Mouse (Mus musculus) forebrain, embryonic 16.5 days (tissue): Measurements from ENCODE around the gene Col25a1. TPM values are rescaled to one million over a fixed set of nuclear protein-coding genes. Genes with fewer than 3 reads are reported as not detected.

Source experiments
- ATAC-seq: fragments of 200-750 bp; cut with Nextera tagmentation; 2 replicates; pipeline ENCODE4 v1.8.0; 2017; ENCODE audit warnings: mild to moderate bottlenecking, moderate library complexity
- H3K27ac ChIP-seq: fragments of 300-500 bp; sonication (generic); 2 replicates; pipeline ENCODE4 v1.5.1; 2014; ENCODE audit warnings: low read length, control low read depth
- H3K27me3 ChIP-seq: fragments of 300-500 bp; sonication (generic); replicated peaks from 2 replicates; pipeline ENCODE4 v1.6.1; 2014; ENCODE audit warnings: low read length; ENCODE audit not compliant: control insufficient read depth, insufficient read depth
- H3K36me3 ChIP-seq: fragments of 300-500 bp; sonication (generic); 2 replicates; pipeline ENCODE4 v1.6.1; 2014; ENCODE audit not compliant: control insufficient read depth, insufficient read depth
- H3K4me1 ChIP-seq: fragments of 300-500 bp; sonication (generic); replicated peaks from 2 replicates; pipeline ENCODE4 v1.6.1; 2014; ENCODE audit warnings: low read length; ENCODE audit not compliant: control insufficient read depth, insufficient read depth
- H3K4me2 ChIP-seq: fragments of 300-500 bp; sonication (generic); 2 replicates; pipeline ENCODE4 v1.6.1; 2014; ENCODE audit warnings: mild to moderate bottlenecking, low read length, control low read depth
- H3K4me3 ChIP-seq: fragments of 300-500 bp; sonication (generic); replicated peaks from 2 replicates; pipeline ENCODE4 v1.5.1; 2014; ENCODE audit warnings: mild to moderate bottlenecking, low read length, control low read depth
- H3K9ac ChIP-seq: fragments of 300-500 bp; sonication (generic); replicated peaks from 2 replicates; pipeline ENCODE4 v1.6.1; 2014; ENCODE audit warnings: low read depth, low read length, control low read depth
- H3K9me3 ChIP-seq: fragments of 300-500 bp; sonication (generic); 2 replicates; pipeline ENCODE4 v1.6.1; 2016; ENCODE audit warnings: low read length; ENCODE audit not compliant: control insufficient read depth
- WGBS: fragments of 180-500 bp; shearing (Covaris S2); extraction: QIAGEN DNeasy Blood & Tissue Kit; methylation state at CpG from one replicate; pipeline ENCODE4 v1.1.7; 2014; 5-methylcytosine and 5-hydroxymethylcytosine counted together
- polyA plus RNA-seq: library from polyadenylated mRNA; unstranded; fragments of >200 nt; fragmentation: Nextera tagmentation; extraction: Ambion mirVana; gene quantifications from 2 replicates; pipeline ENCODE4 v1.2.1, GENCODE M21; 2015

Gene Col25a1
- polyA plus RNA-seq, 1 experiment from 2014 or later: 6.3 TPM

DNA sequence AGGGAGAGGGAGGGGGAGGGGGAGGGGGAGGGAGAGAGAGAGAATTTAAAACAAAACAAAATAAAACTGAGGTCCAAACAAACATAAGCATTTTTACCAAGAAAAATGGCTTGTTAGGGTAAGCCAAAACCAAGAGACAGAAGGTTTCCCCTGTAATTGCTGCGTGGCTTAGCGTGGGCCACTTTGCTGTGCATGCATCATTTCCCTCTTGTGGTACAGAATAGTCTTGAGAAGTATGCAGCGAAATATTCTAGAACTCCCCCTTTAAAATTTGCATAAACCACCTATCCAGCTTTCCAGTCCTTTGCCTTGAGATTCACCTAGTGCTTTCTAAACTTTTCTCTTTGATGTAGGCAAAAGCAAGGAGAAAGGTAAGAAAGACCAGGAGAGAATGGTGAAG is 21.8 kb downstream of the Col25a1 start:
- no peak overlapping the region for H3K4me2 ChIP-seq
- 91% methylated on average over 3 of the region's 3 CpGs for WGBS
- no peaks in the 10 kb centered on the region for H3K9me3 ChIP-seq
- H3K27ac ChIP-seq: no peak overlapping the region
- H3K4me1 ChIP-seq: no peaks in the 10 kb centered on the region
- ATAC-seq: no peak
- no peaks in the 10 kb centered on the region for H3K36me3 ChIP-seq
- no peak overlapping the region for H3K4me3 ChIP-seq
- H3K9ac ChIP-seq: no peak overlapping the region
- no peaks in the 10 kb centered on the region for H3K27me3 ChIP-seq

DNA sequence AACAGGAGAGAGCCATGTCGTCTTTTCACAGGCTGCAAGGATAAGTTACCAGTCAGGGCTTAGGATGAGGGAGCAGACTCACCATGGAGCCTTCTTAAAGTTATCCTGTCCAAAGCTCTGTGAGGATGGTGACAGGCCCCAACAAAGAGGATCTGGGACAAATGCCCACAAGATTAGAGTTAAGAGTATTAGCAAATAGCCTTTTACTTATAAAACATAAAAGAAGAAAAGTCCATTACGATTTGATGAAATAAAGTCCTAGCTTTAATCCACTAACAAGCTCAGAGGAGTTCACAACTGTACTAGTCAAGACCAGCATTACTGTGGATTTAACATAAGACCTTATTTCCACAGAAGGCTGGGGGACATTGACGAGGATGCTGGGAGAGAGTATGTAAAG is 26.2 kb downstream of the Col25a1 start:
- Histone ChIP-seq H3K4me3 (no peak overlapping the region), H3K4me1 (peaks cover 4% of the 10 kb centered on the region), H3K9ac (no peak overlapping the region), H3K4me2 (no peak overlapping the region), H3K36me3 (no peaks in the 10 kb centered on the region), H3K27me3 (no peaks in the 10 kb centered on the region), H3K9me3 (no peaks in the 10 kb centered on the region), H3K27ac (no peak overlapping the region)
- ATAC-seq: no peak
- WGBS: 35% methylated on average over 3 of the region's 3 CpGs

DNA sequence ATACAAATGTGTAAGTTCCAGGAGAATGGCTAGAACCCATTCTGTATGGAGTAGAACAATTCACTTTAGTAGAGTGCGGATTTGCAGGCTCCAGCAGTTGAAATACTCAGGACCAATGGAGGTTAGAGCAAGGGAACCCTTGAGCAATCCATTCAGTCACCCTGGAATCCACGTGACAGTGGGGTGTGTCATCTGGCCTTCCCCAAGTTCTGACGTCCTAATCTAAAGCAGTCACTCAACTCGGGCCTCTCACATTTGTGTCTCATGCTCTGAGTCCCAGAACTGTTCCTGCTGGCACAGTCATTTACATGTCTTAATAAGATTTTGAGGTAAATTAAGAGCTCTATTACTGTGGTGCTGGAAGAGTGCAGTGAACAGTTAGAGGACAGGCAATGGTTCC is 28.6 kb downstream of the Col25a1 start:
- ATAC-seq: no peak
- H3K4me3 ChIP-seq: no peak overlapping the region
- H3K36me3 ChIP-seq: no peaks in the 10 kb centered on the region
- no peaks in the 10 kb centered on the region for H3K9me3 ChIP-seq
- H3K27me3 ChIP-seq: no peaks in the 10 kb centered on the region
- peaks cover 4% of the 10 kb centered on the region for H3K4me1 ChIP-seq
- H3K9ac ChIP-seq: no peak overlapping the region
- WGBS: 74% methylated on average over 4 of the region's 4 CpGs
- no peak overlapping the region for H3K4me2 ChIP-seq
- H3K27ac ChIP-seq: no peak overlapping the region

DNA sequence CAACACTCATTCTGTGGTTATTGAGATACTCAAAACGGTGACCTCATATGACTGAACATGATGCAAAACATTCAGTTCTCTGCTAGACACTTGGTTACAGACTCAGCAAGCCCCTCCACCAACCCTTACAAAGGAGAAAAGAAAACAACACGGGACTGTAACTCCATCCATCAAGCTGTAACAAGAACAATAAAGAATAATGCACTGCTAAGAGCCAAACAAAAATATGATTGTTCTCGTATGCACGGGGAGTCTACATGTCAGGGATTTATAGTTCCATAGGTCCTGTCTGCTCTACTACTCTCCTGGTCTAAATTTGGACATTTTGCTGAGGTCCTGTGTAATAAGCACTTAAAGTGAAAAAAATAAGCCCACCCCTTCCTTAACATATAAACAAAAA is 29.6 kb downstream of the Col25a1 start:
- Histone ChIP-seq H3K27ac (no peak overlapping the region), H3K27me3 (no peaks in the 10 kb centered on the region), H3K4me3 (no peak overlapping the region), H3K36me3 (no peaks in the 10 kb centered on the region), H3K9me3 (no peaks in the 10 kb centered on the region), H3K4me2 (no peak overlapping the region), H3K9ac (no peak overlapping the region), H3K4me1 (peaks cover 4% of the 10 kb centered on the region)
- 27% methylated on average over 4 of the region's 4 CpGs for WGBS
- no peak for ATAC-seq

DNA sequence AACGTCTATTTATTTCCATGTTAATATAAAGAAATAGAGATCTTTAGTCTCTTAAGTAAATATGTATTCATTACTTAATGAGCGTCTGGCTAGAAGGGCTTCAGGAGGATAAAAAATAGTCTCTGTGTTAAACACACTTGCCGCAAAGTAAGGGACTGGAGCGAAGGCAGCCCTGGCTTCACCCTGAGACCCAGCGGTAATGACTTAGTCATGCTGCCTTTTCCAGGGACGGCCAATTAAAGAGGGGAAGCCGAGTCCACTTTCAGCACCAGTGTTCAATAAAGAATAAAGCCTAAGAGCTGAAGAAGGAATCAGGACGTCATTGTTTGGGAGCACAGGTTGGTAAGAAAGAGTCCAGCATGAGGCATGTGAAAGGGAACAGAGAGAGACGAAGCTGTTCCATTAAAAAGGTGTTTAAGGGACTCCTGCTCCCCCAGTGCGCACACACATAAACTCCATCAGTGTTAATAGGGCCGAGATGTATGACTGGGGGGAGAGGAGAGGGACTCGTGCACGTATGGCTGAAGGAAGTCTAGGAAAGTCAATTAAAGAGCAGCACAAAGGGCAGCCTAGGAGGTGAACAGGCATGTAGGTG is 30.1 kb downstream of the Col25a1 start:
- no peak for ATAC-seq
- H3K27me3 ChIP-seq: no peaks in the 10 kb centered on the region
- H3K9me3 ChIP-seq: no peaks in the 10 kb centered on the region
- no peak overlapping the region for H3K9ac ChIP-seq
- H3K36me3 ChIP-seq: no peaks in the 10 kb centered on the region
- no peak overlapping the region for H3K4me3 ChIP-seq
- no peak overlapping the region for H3K27ac ChIP-seq
- 10% methylated on average over 13 of the region's 13 CpGs for WGBS
- no peak overlapping the region for H3K4me2 ChIP-seq
- H3K4me1 ChIP-seq: peaks cover 4% of the 10 kb centered on the region

DNA sequence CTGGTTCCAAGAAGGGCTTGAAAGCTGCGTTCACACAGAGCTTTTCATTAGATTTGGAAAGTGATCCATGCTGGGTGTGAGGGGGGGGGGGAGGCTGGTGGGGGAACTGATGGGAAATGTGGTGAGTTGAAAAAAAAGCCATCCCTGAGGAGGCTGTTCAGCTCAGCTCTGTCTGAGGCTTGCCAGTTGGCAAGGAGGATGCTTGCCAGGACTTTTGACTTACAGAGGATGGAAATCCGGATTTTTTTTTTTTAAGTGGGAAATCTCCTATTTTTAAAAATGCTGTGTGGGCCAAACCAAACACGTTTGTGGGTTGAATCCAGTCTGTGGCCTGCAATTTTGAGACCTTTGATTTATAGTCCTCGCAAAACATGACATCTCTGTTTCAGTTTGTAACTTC is 35.6 kb downstream of the Col25a1 start:
- 69% methylated on average over 4 of the region's 4 CpGs for WGBS
- Histone ChIP-seq H3K4me1 (no peaks in the 10 kb centered on the region), H3K36me3 (no peaks in the 10 kb centered on the region), H3K27ac (no peak overlapping the region), H3K4me2 (no peak overlapping the region), H3K9ac (no peak overlapping the region), H3K27me3 (no peaks in the 10 kb centered on the region), H3K4me3 (no peak overlapping the region), H3K9me3 (peaks cover 6% of the 10 kb centered on the region; the same call in 1 of the 2 replicates)
- no peak for ATAC-seq

DNA sequence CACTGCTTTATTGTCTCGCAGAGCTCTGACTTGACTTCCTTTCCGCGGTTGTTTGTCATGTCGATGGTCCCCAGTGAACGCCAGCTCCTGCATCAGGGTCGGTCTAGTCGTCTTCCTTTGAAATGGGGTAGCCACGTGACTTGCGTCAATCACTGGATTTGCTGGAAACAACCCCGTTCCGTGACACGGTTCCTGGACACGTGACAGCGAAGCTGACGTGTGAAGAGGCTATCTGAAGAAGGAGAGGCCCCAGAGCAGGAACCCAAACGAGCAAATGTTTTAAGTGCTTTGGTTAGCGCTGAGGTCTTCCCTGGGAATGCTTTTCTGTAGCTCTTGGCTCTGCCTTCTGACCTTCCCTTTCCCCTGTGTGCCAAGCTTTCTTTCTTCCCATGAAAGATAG is 41.5 kb downstream of the Col25a1 start:
- no peak overlapping the region for H3K9ac ChIP-seq
- H3K27me3 ChIP-seq: no peaks in the 10 kb centered on the region
- H3K36me3 ChIP-seq: no peaks in the 10 kb centered on the region
- WGBS: 81% methylated on average over 17 of the region's 17 CpGs
- no peak overlapping the region for H3K4me2 ChIP-seq
- no peak overlapping the region for H3K4me3 ChIP-seq
- H3K27ac ChIP-seq: no peak overlapping the region
- no peaks in the 10 kb centered on the region for H3K4me1 ChIP-seq
- no peak for ATAC-seq
- H3K9me3 ChIP-seq: peaks cover 6% of the 10 kb centered on the region; the same call in 1 of the 2 replicates

DNA sequence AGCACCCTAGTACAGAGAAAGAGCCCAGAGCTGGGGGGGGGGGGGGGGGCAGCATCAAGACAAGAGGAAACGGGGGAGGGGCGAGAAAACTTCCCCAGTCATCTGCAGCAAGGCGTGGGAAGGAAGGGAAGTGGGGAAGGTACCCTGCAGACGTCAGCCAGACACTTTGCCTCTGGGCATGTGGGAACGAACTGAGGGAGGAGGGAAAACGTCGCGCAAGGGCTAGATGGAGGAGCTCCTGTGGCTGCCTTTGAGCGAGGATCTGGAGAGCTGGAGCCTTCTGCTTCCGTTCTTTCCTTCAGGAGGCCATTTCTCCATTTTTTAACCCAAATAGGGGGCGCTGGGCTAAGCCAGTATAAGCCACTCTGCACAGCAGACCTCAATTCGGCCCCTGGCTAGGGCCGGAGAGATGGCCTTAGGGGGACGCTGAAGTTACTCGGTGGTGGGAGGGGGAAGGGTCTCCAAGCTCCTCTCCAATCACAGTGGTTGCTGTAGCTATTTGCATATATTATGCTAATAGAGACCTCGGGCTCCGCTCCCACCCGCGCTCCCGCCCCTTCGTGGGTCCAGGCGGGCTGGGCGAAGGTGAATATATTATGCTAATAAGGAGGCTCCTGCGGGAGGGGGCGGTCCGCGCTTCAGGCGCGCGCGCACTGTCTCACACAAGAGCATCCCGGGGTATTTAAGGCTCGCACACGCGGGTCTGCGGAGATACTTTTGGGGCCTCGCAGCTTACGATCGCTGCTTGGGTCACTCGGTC is 49.1 kb downstream of the Col25a1 start:
- peak overlapping the region; percentile 60 for H3K4me3 ChIP-seq
- peaks cover 6% of the 10 kb centered on the region for H3K4me1 ChIP-seq
- H3K36me3 ChIP-seq: no peaks in the 10 kb centered on the region
- no peaks in the 10 kb centered on the region for H3K9me3 ChIP-seq
- peak overlapping the region; percentile 55 for H3K9ac ChIP-seq
- H3K27ac ChIP-seq: no peak overlapping the region
- under 1% methylated on average over 40 of the region's 40 CpGs for WGBS
- ATAC-seq: peak; percentile 94
- no peaks in the 10 kb centered on the region; the same call in 1 of the 2 replicates for H3K27me3 ChIP-seq
- H3K4me2 ChIP-seq: peak overlapping the region; percentile 100

DNA sequence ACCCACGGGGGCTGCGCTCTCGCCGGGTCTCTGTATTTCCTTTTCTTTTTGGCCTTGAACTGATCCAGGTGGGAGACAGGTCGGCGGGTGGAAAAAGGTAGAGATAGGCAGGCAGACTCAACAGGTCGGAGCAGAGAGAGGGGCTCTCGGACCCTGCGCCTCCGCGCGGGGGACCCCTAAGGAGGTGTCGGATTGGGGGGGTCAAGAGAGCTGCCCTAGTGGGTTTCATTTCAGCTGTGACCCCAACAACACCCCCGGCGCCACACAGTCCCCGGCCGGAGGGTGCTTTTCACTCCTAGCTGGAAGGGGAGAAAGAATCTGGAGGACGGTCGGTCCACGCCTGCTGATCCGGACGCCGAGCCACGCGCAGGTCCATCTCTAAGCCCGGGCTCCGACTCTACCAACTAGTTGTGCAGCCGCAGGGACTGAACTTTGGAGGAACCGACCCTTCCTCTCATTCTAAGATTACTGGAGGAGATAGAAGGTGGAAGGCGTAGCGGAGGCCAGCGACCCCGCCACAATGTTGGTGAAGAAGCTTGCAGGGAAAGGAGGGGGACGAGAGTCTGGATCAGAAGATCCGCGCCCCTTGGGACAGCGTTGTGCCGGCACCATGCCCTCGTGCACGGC is 49.8 kb downstream of the Col25a1 start:
- Histone ChIP-seq H3K36me3 (no peaks in the 10 kb centered on the region), H3K4me2 (peak overlapping the region; percentile 100), H3K4me1 (peaks cover 6% of the 10 kb centered on the region), H3K9me3 (no peaks in the 10 kb centered on the region), H3K9ac (peak overlapping the region; percentile 55), H3K4me3 (peak overlapping the region; percentile 60), H3K27me3 (no peaks in the 10 kb centered on the region; the same call in 1 of the 2 replicates), H3K27ac (no peak overlapping the region)
- under 1% methylated on average over 40 of the region's 40 CpGs for WGBS
- peak; percentile 26 for ATAC-seq
